Mouse (Mus musculus) thymus, adult 2 months (tissue): ENCODE results near the gene Chst12.

Experiments used
- CTCF ChIP-seq: fragments of 200-500 bp; IDR thresholded peaks from 2 replicates; pipeline ENCODE4 v1.5.1; 2012; ENCODE audit warnings: mild to moderate bottlenecking, control low read depth, low read length, moderate library complexity, borderline replicate concordance; ENCODE audit not compliant: control insufficient read depth, poor library complexity, insufficient read depth; ENCODE audit errors: extremely low read depth
- POLR2A ChIP-seq: fragments of 200-500 bp; IDR thresholded peaks from 2 replicates; pipeline ENCODE4 v1.6.1; 2012; ENCODE audit warnings: mild to moderate bottlenecking, low read length, control low read depth, moderate library complexity; ENCODE audit not compliant: control insufficient read depth, poor library complexity, insufficient read depth; ENCODE audit errors: extremely low read depth

DNA sequence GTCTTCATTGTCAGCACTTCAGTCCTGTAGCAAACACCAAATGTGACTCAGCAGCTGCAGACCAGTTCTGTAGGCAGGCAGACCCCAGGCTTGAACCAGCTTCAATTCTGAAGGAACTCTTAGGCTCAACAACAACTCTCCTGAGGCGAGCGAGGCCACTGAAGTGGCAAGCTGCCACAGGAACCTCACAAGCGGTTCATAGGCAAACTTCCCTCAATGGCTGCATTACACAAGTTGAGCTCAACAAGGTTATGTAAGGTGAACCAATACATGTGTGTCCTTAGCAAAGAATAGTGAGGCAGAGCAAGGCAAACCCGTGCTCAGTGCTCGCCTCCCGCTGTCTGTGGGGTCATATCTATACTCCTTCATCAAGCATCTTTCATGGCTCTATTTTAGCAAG lies 7.2 kb upstream of the Chst12 start:
- TF ChIP-seq CTCF (no peak), POLR2A (no peak)
